Mouse (Mus musculus): ENCODE results near the gene Cdk5rap2.

Gene Cdk5rap2

GRCm38 (mm10) chr4:70262850-70263249 lies 147.4 kb downstream of the Cdk5rap2 start:
- no peak for DNase-seq (ENCODE audit: low spot score in 2 of 2)

- DNase-seq (ENCODE audit: low spot score in 2 of 2): no peak
Observed at GRCm38 (mm10) chr4:70261315-70261714, 148.9 kb downstream of the Cdk5rap2 start.

GRCm38 (mm10) chr4:70260419-70260807 lies 149.8 kb downstream of the Cdk5rap2 start:
- no peak for DNase-seq (ENCODE audit: low spot score in 2 of 2)

GRCm38 (mm10) chr4:70259726-70260418 lies 150.4 kb downstream of the Cdk5rap2 start:
- peak in 1 of 2 experiments; percentile 35 for DNase-seq (ENCODE audit: low spot score in 2 of 2)

- DNase-seq (ENCODE audit: low spot score in 2 of 2): no peak
Observed at GRCm38 (mm10) chr4:70258826-70259225, 151.4 kb downstream of the Cdk5rap2 start.

GRCm38 (mm10) chr4:70258205-70258604 lies 152.0 kb downstream of the Cdk5rap2 start:
- peak; percentile 64 to 71 for DNase-seq (ENCODE audit: low spot score in 2 of 2)

- no peak for DNase-seq (ENCODE audit: low spot score in 2 of 2)
Observed at GRCm38 (mm10) chr4:70251782-70252181, 158.5 kb downstream of the Cdk5rap2 start.

GRCm38 (mm10) chr4:70245706-70246105 lies 164.5 kb downstream of the Cdk5rap2 start:
- no peak for DNase-seq (ENCODE audit: low spot score in 2 of 2)

GRCm38 (mm10) chr4:70243561-70244120 lies 166.6 kb downstream of the Cdk5rap2 start:
- DNase-seq (ENCODE audit: low spot score in 2 of 2): no peak

GRCm38 (mm10) chr4:70239731-70240130 lies 170.5 kb downstream of the Cdk5rap2 start:
- DNase-seq (ENCODE audit: low spot score in 2 of 2): no peak

GRCm38 (mm10) chr4:70238862-70239261 lies 171.4 kb downstream of the Cdk5rap2 start:
- DNase-seq (ENCODE audit: low spot score in 2 of 2): no peak

GRCm38 (mm10) chr4:70232383-70232782 lies 177.9 kb downstream of the Cdk5rap2 start:
- DNase-seq (ENCODE audit: low spot score in 2 of 2): no peak

- no peak for DNase-seq (ENCODE audit: low spot score in 2 of 2)
Observed at GRCm38 (mm10) chr4:70229874-70230273, 180.4 kb downstream of the Cdk5rap2 start.

GRCm38 (mm10) chr4:70228350-70228749 lies 181.9 kb downstream of the Cdk5rap2 start:
- no peak for DNase-seq (ENCODE audit: low spot score in 2 of 2)

- no peak for DNase-seq (ENCODE audit: low spot score in 2 of 2)
Observed at GRCm38 (mm10) chr4:70227667-70228066, 182.6 kb downstream of the Cdk5rap2 start.

- DNase-seq (ENCODE audit: low spot score in 2 of 2): no peak
Observed at GRCm38 (mm10) chr4:70224503-70224902, 185.7 kb downstream of the Cdk5rap2 start.

GRCm38 (mm10) chr4:70221878-70222277 lies 188.4 kb downstream of the Cdk5rap2 start:
- DNase-seq (ENCODE audit: low spot score in 2 of 2): no peak

GRCm38 (mm10) chr4:70221370-70221769 lies 188.9 kb downstream of the Cdk5rap2 start:
- no peak for DNase-seq (ENCODE audit: low spot score in 2 of 2)

- no peak for DNase-seq (ENCODE audit: low spot score in 2 of 2)
Observed at GRCm38 (mm10) chr4:70220277-70221180, 189.7 kb downstream of the Cdk5rap2 start.

- no peak for DNase-seq (ENCODE audit: low spot score in 2 of 2)
Observed at GRCm38 (mm10) chr4:70219776-70220175, 190.5 kb downstream of the Cdk5rap2 start.

- DNase-seq (ENCODE audit: low spot score in 2 of 2): peak in 1 of 2 experiments; percentile 33
Observed at GRCm38 (mm10) chr4:70185971-70186370, 224.3 kb downstream of the Cdk5rap2 start.

Measured in frontal cortex, postnatal 10 days (tissue).